Mouse (Mus musculus) urinary bladder, postnatal 4 days (tissue): ENCODE measurements at regions not wholly inside any gene's neighbourhood (a gene's known extent, or its start where the extent isn't known, plus 50 kb on each side); places are given as distances from the start of the nearest gene placed in this dataset.
A peak's percentile ranks its signal among the peaks of the same experiment; 100 is the strongest.
"Not testable (repeated sequence)": the region's sequence is repeated elsewhere in the genome, so short reads cannot be mapped to it uniquely, and the experiment has no call there.

Experiments
- DNase-seq, 2 experiments: peaks; one replicate each; pipeline ENCODE4 v3.0.0; 2021 to 2022; ENCODE audit warnings: low spot score in 2 of 2

- peak in 1 of 2 experiments; percentile 60 for DNase-seq
Observed at GRCm38 (mm10) chr5:68252671-68253070, 221.0 kb downstream of the Grxcr1 start.

GRCm38 (mm10) chr5:68253476-68253875, 221.8 kb downstream of the Grxcr1 start:
- DNase-seq: no peak

GRCm38 (mm10) chr5:68254111-68254510, 222.5 kb downstream of the Grxcr1 start:
- DNase-seq: no peak

GRCm38 (mm10) chr5:68264206-68264605, 232.6 kb downstream of the Grxcr1 start:
- DNase-seq: no peak

GRCm38 (mm10) chr5:68274271-68274670, 242.6 kb downstream of the Grxcr1 start:
- no peak for DNase-seq

GRCm38 (mm10) chr5:68275558-68276263, 244.1 kb downstream of the Grxcr1 start:
- no peak for DNase-seq

GRCm38 (mm10) chr5:68295774-68296173, 264.1 kb downstream of the Grxcr1 start:
- DNase-seq: not testable (repeated sequence)

- DNase-seq: no peak
Observed at GRCm38 (mm10) chr5:68313187-68313586, 281.6 kb downstream of the Grxcr1 start.

GRCm38 (mm10) chr5:68318979-68319378, 287.3 kb downstream of the Grxcr1 start:
- no peak for DNase-seq

GRCm38 (mm10) chr5:68326998-68327593, 295.5 kb downstream of the Grxcr1 start:
- DNase-seq: no peak

GRCm38 (mm10) chr5:68329311-68329710, 297.7 kb downstream of the Grxcr1 start:
- no peak for DNase-seq

GRCm38 (mm10) chr5:68329828-68330227, 298.2 kb downstream of the Grxcr1 start:
- DNase-seq: no peak

GRCm38 (mm10) chr5:68350921-68351320, 319.3 kb downstream of the Grxcr1 start:
- no peak for DNase-seq

- no peak for DNase-seq
Observed at GRCm38 (mm10) chr5:68351793-68352192, 320.2 kb downstream of the Grxcr1 start.

GRCm38 (mm10) chr5:68353211-68353610, 321.6 kb downstream of the Grxcr1 start:
- no peak for DNase-seq

- DNase-seq: not testable (repeated sequence)
Observed at GRCm38 (mm10) chr5:68353816-68354215, 322.2 kb downstream of the Grxcr1 start.

- no peak for DNase-seq
Observed at GRCm38 (mm10) chr5:68361581-68362211, 330.1 kb downstream of the Grxcr1 start.

- no peak for DNase-seq
Observed at GRCm38 (mm10) chr5:68373082-68373481, 341.4 kb downstream of the Grxcr1 start.
